Mouse (Mus musculus) testis, adult 2 months (tissue): ENCODE measurements around the gene 4922502D21Rik.

Source experiments
- CTCF ChIP-seq: fragments of 200-500 bp; IDR thresholded peaks from 2 replicates; pipeline ENCODE4 v1.5.1; 2012; ENCODE audit warnings: low read depth, mild to moderate bottlenecking, inconsistent platforms, low read length, moderate library complexity; ENCODE audit not compliant: control insufficient read depth, insufficient read depth, insufficient replicate concordance
- POLR2A ChIP-seq: fragments of 200-500 bp; IDR thresholded peaks from 2 replicates; pipeline ENCODE4 v1.6.1; 2012; ENCODE audit warnings: low read depth, mild to moderate bottlenecking, inconsistent platforms, low read length, moderate library complexity; ENCODE audit not compliant: control insufficient read depth

DNA sequence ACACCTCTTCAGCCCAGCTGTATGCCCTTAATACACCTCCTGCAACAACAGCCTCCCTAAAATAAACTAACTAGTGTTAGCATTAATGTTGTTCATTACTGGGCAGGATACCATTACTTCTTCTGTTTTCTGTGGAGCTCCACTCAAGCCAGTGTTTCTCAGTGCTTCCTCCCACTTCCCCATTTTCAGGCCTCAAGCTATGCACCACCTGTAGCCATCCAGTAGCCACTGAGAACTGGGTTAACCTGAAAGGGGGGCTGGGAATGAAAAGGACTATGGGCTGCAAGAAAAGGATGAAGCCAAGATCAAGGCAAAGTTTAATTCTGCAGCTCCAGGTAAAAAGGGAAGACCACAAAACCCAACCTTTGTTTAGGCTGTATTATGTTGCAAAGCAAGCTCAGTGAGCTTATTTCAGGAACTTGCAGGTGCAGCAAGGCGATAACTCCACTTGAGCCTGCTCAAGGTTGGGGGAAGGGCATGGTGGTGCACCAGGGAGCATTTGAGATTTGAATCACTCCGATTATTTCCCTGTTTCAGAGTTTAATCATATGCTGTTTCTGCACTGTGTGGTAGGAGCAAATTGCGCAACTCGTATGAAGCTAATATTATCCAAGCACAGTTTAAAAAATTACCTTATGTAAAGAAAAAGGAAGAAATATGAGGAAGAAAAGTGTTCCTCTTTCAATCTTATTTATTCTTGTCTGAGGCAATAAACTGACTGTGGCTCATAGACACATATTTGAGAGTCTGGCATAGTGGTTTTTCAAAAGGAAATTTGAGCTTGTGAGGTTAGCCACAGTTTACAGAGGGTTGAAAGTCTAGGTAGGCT lies 18.1 kb upstream of the 4922502D21Rik start:
- TF ChIP-seq POLR2A (no peak), CTCF (no peak)
